Mouse (Mus musculus) C2C12 (cell line): ENCODE data around the gene Mgll.
A peak's percentile ranks its signal among the peaks of the same experiment; 100 is the strongest.

Source experiments
- MAX ChIP-seq: IDR thresholded peaks from one replicate; pipeline ENCODE4 v1.6.1; 2011; ENCODE audit warnings: mild to moderate bottlenecking, control low read depth
- USF1 ChIP-seq: IDR thresholded peaks from one replicate; pipeline ENCODE4 v1.6.1; 2011; ENCODE audit warnings: low read depth, mild to moderate bottlenecking, control low read depth, moderate library complexity

GRCm38 (mm10) chr6:88702887-88703286 lies 21.3 kb upstream of the Mgll start:
- TF ChIP-seq MAX (no peak), USF1 (peak; percentile 5)
